Mouse (Mus musculus) adrenal gland, adult 18-20 months (tissue): ENCODE data around the gene 2900011O08Rik. TPM values are rescaled to one million over a fixed set of nuclear protein-coding genes. Genes with fewer than 3 reads are reported as not detected.
"Not testable (repeated sequence)": the region's sequence is repeated elsewhere in the genome, so short reads cannot be mapped to it uniquely, and the experiment has no call there.

Experiments used
- DNase-seq, 2 experiments: peaks; one replicate each; pipeline ENCODE4 v3.0.0; 2021 to 2022; ENCODE audit warnings: low spot score in 2 of 2
- long read RNA-seq, 2 experiments: library from polyadenylated mRNA; stranded (forward); transcript quantifications; one replicate each; pipeline ENCODE4 v2.0.0; 2021
- total RNA-seq, 2 experiments: library from RNA; stranded (reverse); gene quantifications; 1 replicate in 1 of 2; 2 replicates in 1 of 2; pipeline ENCODE4 v1.2.3; 2021

2900011O08Rik gene
- 1 to 10 TPM; 1.3 TPM for total RNA-seq
- long read RNA-seq, experiment 1 = 0 reads
- long read RNA-seq, experiment 2, partial matches to known transcripts = 0 of 2 reads
- long read RNA-seq, experiment 2, other reads (novel, unspliced or antisense) = 1 of 2 reads

DNA sequence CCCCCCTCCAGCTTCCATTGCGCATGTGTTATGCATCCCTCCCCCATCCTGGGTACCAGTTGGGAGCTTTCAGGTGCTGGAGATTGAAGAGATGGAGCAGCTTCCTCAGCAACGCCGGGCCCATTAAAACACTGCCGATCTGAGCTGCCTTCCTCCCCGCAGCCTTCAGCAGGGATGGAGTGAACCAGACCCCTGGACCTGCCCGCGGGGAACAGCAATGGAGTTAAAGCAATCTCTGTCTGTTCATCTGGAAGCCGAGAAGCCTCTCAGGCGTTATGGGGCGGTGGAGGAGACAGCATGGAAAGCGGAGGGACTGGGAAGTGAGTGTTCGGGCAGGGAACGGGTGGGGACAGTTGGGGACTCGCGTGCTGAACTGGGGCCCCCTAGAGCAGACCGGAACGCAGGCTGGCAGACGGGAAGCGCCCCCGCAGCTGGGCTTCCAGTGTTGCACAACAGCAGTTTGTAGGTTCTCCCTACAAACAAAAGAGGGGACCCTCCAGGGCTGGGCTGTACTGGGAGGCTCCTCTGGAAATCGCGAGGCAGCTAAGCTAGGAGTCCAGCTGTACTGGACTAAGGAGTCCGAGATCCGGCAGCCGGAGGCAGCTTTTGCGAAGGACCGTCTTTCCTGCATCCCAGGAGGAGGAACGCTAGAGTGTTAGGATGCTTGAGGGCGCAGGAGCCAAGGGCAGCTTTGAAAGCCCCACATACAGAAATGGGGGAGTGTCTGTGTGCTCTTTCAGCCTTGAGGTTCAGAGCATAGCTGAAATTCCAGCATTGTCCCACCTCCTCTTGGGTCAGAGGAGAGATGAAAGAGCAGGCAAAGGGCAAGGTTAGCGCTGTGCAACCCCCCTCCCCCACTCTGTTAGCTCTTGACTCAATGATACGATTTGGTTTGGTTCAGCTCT is at the start of gene 2900011O08Rik, which contains the start of gene Ifitm7:
TSS of gene 2900011O08Rik (plus strand) at position 31 of the 905 bp plus-strand sequence.
TSS of gene Ifitm7 (minus strand) at position 315 of the 905 bp plus-strand sequence.
- no peak for DNase-seq

- DNase-seq = peak; percentile 34 to 40
Measured at GRCm38 (mm10) chr16:13940139-13940846, 46.1 kb upstream of the 2900011O08Rik start.

DNA sequence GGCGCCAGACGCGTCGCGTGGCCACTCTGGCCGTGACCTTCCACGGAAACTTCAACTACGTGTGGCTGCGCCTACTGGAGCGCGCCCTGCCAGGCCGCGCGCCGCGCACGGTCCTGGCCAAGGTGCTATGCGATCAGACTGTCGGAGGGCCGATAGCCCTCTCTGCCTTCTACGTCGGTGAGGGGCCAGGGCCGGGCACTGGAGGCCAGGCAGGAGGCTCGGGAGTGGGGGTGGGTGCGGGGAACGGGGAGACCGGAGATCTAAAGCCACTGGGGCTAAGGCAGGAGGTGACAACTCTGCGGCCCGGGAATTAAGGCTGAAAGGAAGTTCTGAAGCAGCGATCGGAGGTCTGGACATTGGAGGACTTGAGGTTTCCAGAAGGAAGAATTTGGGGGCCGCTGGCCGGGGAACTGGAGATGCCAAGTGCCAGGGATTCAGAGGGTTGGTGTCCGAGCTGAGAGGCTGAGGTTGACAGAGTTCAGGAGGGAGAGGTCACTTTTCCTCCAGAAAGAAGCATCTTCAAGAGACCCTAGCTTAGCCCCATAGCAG is 45.5 kb upstream of the 2900011O08Rik start:
- no peak for DNase-seq

DNA sequence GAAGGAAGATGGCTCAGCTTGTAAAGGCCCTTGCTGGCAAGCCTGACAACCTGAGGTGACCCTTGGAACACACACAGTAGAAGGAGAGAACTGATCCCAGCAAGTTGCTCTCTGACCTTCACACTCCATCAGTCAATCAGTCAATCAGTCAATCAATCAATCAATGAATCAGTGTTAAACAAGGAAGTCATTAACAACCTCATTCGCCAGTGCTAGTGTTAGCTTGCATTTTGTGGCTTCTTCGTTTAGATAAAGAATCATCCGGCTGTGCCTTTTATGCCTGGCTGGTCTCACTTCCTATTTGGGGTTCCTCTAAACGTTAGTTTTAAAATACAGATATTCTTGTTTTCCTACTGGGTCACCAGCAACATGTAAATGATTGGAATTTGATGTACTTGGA is 42.2 kb upstream of the 2900011O08Rik start:
- no peak for DNase-seq

- no peak for DNase-seq
Measured at GRCm38 (mm10) chr16:13944752-13945151, 41.7 kb upstream of the 2900011O08Rik start.

DNA sequence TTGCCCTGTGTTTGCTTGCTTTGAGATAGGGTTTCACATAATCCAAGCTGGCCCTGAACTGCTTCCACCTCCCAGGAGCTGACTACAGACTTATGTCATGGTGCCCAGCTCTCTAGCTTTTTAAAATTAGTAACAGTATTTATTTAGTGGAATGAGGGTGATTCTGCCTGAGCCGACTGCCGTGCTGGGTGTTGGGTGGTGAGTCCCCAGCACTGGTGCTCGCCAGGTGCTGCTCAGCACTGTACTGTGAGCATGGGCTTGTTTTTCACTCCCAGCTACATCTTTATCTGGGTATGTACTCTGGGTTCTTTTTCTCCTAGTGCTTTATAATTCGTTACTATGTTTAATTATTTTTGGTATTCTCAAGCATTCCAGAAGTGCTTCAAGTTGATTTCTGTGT is 41.3 kb upstream of the 2900011O08Rik start:
- DNase-seq = no peak

DNA sequence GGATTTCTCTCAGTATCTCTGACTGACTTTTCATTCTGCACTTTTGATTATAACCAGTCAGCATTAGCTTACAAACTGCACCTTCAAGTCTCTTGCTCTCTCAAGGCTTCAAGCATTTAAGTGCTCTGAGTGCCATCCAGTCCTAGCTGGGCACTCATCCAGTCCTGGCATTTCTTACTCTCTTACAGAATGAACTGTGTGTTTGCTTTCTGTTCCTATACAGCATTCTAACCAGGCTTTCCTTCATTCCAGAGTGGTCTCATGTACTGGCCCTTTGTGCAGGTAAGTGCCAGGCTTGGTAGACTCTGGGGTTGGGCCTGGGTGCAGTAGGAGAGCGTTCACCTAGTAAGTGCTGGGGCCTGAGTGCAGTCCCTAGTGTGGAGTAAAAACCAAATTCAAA is 40.1 kb upstream of the 2900011O08Rik start:
- DNase-seq = no peak

DNA sequence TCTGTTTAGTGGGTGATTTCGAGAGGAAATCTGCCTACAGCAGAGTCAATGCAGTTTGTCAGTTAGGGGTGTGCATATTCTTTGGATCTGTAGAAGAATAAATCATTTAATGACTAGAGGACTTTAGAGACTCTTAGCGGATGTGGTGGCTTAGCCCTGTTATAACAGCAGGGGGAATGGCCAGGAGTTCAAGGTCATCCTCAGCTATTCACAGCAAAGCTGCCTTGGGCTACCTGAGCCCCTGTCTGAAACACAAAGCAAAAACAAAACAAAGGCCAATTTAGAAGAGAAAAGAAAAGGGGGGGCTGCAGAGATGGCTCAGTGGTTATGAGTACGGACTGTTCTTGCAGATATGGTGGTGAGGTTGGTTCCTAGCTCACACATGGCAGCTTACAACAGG is 35.2 kb upstream of the 2900011O08Rik start:
- no peak for DNase-seq

DNA sequence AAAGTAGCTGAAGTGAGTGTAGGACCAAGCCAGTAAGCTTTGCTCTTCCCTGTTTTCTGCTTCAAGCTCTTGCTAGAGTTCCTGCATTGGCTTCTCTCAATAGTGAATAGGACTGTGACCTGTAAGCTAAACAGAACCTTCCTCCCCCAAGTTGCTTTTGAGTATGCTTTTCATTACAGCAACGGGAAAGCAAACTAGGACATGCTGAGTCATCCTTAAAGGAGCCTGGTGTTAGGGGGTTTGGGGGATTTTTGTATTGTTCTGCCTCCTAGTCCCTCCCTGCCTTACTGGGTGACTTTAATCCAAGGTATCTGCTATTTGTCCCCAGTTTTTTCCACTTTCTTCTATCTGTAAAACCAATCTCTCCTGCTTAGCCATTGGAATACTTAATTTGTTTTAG is 24.4 kb upstream of the 2900011O08Rik start:
- DNase-seq = no peak

DNA sequence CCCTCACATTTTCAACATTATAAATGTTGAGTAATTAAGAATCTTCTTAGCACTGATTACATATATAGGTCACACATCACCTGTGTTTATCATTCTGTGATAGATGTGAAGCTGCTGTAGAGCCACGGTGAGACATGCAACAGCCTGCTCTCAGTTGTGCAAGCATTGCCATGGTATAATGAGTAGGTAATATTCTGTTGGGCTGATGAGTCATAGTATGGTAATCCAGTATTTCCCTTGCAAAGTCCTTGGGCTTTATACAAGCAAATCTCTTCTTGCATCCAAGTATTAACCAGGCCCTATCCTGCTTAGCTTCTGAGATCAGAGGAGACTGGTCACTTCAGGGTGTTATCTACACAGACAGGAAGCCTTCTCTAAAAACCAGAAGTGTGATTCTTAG is 17.3 kb upstream of the 2900011O08Rik start:
- no peak for DNase-seq

DNA sequence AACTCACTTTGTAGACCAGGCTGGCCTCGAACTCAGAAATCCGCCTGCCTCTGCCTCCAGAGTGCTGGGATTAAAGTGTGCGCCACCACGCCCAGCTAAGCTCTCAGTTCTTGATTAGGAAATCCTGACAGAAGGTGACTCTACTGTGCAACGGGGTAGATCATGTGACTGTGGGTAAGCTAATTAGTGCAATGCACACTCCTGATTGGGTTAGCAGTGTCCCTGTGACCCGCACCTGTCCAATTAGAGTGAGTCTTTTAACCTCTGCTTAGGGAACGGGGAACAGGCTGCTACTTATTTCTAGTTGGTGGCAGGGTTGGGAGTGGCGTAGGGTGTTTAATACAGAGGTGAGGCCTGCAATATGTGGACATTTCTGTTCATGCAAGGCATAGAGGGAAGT is 14.4 kb upstream of the 2900011O08Rik start:
- no peak for DNase-seq

GRCm38 (mm10) chr16:13976358-13976896 is 10.0 kb upstream of the 2900011O08Rik start:
- not testable (repeated sequence) for DNase-seq

GRCm38 (mm10) chr16:13977026-13977425 is 9.4 kb upstream of the 2900011O08Rik start:
- DNase-seq = not testable (repeated sequence)

DNA sequence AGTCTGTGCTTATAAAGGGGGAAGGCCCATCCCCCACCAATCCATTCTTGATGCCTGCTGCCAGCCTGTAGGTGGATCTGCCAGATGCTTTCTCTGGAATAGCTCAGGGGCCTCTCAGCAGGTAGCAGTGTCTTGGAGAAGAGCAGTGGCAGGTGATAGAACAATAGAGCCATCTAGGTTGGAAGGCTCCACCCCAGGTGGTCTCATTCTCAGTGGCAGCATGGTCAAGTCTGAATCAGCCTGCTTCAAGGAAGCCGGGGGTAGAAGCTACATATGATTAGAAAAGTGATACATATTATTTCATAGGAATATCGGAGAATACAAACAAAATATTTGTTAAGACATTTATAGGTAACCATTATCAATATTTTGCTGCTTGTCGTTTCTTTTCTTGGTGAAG is 4.7 kb upstream of the 2900011O08Rik start:
- not testable (repeated sequence) for DNase-seq

DNA sequence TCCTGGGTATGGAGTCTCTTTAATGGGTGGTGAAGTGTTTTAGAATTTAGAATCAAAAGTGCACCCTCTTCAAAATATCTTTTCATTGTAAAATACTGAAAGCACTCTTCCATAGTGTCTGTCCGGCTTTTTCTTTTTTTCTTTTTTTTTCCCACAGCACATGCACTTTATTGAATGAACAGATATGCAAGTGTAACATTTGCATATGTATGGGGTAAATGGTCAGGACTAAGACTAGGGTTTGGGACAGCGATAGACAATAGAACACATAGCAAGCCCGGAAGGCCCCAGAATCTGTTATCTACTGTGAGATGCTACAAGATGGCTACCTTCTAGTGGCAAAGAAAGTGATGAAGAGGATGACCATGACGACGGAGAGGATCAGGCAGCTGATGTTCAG is 3.2 kb upstream of the 2900011O08Rik start:
- DNase-seq = no peak

DNA sequence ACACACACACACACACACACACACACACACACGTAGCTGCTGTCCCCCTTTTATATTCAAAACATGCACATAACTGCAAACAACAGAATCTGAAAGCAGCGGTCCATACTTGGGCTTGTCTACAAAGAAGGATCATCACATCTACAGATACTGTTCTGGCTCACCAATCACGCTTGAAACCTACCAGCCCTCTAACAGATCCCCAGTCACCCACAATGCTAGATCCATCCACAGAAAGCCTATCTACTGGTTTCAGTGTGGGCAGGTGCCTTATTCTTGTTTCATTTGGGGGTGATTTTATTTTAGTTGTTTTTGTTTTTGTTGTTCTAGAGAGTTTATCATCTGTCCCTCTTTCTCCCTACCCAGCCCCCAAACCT is 219 bp upstream of the 2900011O08Rik start:
- no peak for DNase-seq

GRCm38 (mm10) chr16:13992518-13993248 is 6.3 kb downstream of the 2900011O08Rik start:
- no peak for DNase-seq

GRCm38 (mm10) chr16:13994076-13994475 is 7.7 kb downstream of the 2900011O08Rik start:
- no peak for DNase-seq

GRCm38 (mm10) chr16:13994502-13994901 is 8.1 kb downstream of the 2900011O08Rik start:
- no peak for DNase-seq

DNA sequence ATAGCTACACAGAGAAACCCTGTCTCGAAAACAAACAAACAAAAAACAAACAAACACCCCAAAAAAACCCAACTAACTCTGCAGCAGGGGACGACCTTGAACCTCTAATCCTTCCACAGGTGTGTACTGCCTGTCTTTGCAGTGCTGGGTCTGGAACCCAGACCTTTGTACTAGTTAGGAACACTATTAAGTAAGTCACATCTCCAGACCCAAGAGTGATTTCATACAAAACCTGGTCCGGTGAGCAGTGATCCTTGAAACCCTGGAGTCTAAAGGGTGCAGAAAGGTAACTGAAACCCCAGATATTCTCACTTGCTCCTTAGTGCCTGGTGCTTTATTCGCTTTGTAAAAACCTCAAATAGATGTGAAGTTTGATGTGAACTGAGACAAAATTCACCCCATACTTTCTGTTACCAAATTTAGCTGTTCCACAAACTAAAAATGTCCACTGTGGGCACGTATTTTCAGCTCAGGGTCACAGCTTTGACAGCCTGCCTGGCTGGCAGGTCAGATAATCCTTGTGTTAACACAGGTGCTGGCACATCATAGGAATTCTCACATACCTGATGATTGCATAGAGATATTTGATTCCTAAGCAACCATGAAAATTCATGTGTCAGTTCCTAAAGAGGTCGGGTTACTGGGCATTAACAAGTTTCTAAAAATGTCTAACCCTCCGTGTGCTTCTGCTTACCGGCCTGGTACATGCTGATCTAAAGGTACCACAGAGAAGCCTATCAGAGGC is 17.2 kb downstream of the 2900011O08Rik start:
- no peak for DNase-seq
